Mouse (Mus musculus): ENCODE results near the gene Adamts17. TPM values are rescaled to one million over a fixed set of nuclear protein-coding genes. Genes with fewer than 3 reads are reported as not detected.

Adamts17 gene
- polyA plus RNA-seq (2012; rRNA removed) = 3.0 and 4.5 TPM in 2 replicates

DNA sequence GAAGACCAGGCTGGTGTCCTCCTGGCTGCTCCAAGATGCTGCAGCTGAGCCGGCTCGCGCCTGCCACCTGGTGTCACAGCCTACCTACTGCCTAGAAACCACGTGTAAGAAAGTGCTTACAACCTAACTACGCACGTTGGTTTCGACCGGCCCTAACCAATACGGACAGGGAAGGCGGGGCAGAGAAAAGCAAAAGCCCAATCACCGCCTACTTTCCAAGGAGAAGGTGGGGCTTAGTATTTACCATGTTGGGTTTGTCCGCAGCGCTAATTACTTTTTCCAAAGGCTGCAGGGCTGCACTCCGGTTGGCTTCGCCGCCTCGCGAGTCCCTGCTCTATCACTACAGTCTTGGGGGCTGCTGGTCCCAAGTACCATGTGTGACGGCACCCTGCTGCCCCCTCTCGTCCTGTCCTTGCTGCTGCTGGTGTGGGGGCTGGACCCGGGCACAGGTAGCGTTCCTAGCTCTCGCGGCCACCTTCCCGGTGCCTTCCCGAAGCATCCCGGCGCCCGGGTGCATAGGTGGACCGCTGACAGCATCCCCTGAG is at the start of gene Adamts17:
Gene Adamts17, plus strand, starts transcription at position 273 of the 545 bp plus-strand sequence.
- peak; percentile 96 for TF ChIP-seq CTCF (IDR thresholded peaks at IDR 0.05; ENCODE audit: borderline replicate concordance, extremely low read depth, insufficient read depth, insufficient read length)
- no peak for TF ChIP-seq POLR2A (IDR thresholded peaks at IDR 0.05; ENCODE audit: borderline replicate concordance, extremely low read depth, insufficient read depth, insufficient read length, poor library complexity, severe bottlenecking)
- peak; percentile 99 for DNase-seq (ENCODE audit: low read depth)

DNA sequence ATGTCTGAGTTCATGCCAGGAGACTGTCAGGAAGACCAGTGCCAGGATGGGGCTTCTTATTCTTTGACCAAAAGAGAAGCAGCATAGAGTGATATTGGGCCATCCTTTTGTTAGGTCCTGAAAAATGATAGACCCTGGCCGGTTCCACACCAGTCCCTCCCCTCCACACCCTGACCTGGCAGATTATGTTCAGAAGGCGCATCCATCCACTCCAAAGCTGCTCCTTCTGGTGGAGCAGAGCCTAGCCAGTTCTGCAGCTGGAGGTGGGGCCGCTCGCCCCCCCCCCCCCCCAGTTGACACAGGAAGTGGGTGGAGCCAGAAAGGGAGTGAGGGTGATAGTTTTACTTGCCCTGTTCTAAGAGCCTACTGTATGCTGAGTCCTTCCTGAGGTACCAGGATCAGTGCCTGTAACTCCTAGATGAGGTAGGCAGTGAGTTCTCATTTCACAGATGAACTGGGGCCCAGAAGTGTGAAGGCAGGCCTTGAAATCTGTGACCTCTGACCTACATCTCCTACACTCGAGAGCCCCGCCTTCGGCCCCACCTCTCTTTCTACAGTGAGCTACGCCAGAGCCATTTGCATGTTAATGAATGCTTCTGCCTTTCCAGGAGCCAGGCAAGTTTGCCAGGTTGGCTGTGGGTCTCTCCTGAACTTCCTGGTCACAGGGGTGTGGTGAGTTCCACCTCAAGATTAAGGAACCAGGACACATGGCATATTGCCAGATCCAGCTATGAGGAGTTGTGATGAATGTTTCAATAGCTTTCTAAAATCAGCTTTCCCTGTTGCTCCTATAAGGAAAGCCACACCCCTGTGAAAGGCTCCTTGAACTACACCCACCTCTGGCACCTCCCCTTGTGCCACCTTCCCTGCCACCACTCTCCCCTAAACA is 49.4 kb upstream of the Adamts17 start:
- DNase-seq (ENCODE audit: low read depth) = no peak
- TF ChIP-seq POLR2A (IDR thresholded peaks at IDR 0.05; ENCODE audit: borderline replicate concordance, extremely low read depth, insufficient read depth, insufficient read length, poor library complexity, severe bottlenecking) = no peak
- TF ChIP-seq CTCF (IDR thresholded peaks at IDR 0.05; ENCODE audit: borderline replicate concordance, extremely low read depth, insufficient read depth, insufficient read length) = no peak

DNA sequence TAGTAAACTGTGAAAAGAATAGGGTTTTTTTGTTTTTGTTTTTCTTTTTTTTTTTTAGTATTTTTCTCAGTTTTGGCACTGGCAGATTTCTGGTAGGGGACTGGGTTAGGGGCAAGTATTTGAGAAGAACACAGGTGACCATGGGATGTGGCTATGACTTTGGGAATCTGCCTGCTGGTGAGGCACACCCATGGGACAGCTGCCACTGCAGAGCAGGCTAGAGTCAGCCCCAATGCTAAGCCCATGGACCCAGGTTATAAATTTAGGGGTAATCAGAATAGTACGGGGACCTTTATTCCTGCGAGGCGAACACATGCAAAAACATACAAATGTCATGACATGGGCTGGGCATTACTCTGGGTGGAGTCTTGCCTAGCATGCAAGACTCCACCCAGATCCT is 48.5 kb upstream of the Adamts17 start:
- TF ChIP-seq POLR2A (IDR thresholded peaks at IDR 0.05; ENCODE audit: borderline replicate concordance, extremely low read depth, insufficient read depth, insufficient read length, poor library complexity, severe bottlenecking) (no peak), CTCF (IDR thresholded peaks at IDR 0.05; ENCODE audit: borderline replicate concordance, extremely low read depth, insufficient read depth, insufficient read length) (no peak)
- DNase-seq (ENCODE audit: low read depth) = no peak

DNA sequence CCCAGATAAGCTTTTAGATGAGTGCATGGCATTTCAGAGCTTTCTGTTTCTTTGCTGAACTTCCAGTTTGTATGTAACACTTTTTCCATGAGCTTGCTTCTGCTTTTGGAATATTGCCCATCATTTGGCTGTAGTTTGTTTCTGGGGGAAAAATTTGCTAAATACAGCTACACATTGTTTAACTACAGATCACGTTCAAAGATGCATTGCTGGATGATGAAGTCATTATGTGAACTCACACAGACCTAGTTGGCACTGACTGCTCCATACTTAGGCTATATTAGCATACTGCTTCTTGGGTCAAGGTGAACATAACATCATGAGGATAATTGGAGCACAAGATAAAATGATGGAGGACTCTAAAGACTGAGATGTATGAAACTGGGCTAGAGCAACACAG is 42.6 kb upstream of the Adamts17 start:
- no peak for TF ChIP-seq POLR2A (IDR thresholded peaks at IDR 0.05; ENCODE audit: borderline replicate concordance, extremely low read depth, insufficient read depth, insufficient read length, poor library complexity, severe bottlenecking)
- TF ChIP-seq CTCF (IDR thresholded peaks at IDR 0.05; ENCODE audit: borderline replicate concordance, extremely low read depth, insufficient read depth, insufficient read length) = no peak
- DNase-seq (ENCODE audit: low read depth) = peak; percentile 20

DNA sequence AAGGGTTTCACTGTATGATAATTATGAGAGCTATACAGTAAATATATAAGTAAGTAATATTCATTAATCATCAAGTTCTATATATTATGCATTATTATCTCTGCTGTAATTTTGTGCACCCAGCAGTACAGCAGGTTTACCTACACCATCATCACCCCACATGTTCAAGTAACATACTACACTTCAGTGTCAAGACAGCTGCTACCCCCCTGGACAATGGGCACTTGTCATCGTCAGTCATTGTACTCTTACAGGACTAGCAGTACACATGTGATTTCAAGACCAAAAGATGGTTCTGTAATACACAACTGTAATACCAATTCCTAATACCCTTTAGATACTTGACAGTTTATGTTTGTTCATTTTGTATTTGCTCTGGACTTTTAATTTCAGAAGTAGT is 42.2 kb upstream of the Adamts17 start:
- TF ChIP-seq CTCF (IDR thresholded peaks at IDR 0.05; ENCODE audit: borderline replicate concordance, extremely low read depth, insufficient read depth, insufficient read length) (no peak), POLR2A (IDR thresholded peaks at IDR 0.05; ENCODE audit: borderline replicate concordance, extremely low read depth, insufficient read depth, insufficient read length, poor library complexity, severe bottlenecking) (no peak)
- no peak for DNase-seq (ENCODE audit: low read depth)

DNA sequence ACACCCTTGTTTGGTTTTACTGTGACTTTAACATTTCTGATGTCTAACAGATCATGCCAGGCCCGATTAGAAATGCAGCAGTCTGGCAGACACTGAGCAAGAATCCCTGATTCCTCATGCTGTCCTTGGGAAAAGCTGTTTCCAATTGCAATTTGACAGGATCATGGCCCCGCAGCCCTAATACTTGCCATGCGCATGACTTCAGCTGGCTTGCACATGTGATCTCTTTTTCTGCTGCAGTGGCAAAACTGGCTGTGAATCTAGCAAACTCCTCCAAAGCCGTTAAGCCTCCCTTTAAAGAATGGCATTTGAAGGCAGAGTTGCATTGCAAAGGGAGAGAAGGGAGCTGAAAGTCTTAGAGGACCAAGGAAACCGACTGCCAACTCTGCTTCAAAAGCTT is 40.7 kb upstream of the Adamts17 start:
- peak; percentile 56 for DNase-seq (ENCODE audit: low read depth)
- no peak for TF ChIP-seq POLR2A (IDR thresholded peaks at IDR 0.05; ENCODE audit: borderline replicate concordance, extremely low read depth, insufficient read depth, insufficient read length, poor library complexity, severe bottlenecking)
- no peak for TF ChIP-seq CTCF (IDR thresholded peaks at IDR 0.05; ENCODE audit: borderline replicate concordance, extremely low read depth, insufficient read depth, insufficient read length)

DNA sequence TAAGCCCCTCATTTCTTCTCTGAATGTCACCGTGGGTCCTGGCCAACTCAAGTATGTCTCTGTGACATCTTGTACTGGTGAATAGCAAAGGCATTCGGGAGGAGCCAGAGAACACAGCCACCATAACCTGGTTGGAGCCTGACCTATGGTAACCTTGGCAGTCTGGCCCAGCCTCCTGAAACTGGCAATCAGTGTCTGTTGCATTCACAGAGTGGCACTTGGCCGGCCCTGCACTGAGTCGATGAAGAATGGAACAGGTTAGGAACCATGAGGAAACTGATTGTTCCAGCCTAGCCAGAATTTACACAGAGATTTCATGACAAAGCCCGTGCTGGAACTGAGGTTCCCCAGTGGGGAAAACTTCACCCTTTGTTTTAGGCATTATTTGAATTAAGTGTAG is 38.8 kb upstream of the Adamts17 start:
- no peak for TF ChIP-seq POLR2A (IDR thresholded peaks at IDR 0.05; ENCODE audit: borderline replicate concordance, extremely low read depth, insufficient read depth, insufficient read length, poor library complexity, severe bottlenecking)
- no peak for TF ChIP-seq CTCF (IDR thresholded peaks at IDR 0.05; ENCODE audit: borderline replicate concordance, extremely low read depth, insufficient read depth, insufficient read length)
- no peak for DNase-seq (ENCODE audit: low read depth)

DNA sequence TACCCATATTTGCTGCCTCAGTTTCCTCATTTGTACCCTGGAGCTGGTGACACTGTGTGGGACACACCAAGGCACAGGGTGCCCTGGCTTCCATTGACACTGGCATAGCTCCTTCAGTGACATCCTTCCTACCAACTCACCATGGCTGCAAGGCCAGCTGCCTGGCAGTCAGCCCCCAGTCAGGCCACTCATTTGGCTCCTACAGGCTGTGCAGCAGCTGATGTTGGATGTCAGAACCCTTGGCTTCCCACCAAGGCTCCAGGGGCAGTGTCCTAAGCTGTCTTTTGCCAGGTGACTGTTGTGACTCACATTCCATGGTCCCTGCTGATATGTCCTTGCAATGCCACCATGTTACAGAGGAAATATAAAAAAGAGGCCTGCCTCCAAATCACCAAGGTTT is 37.8 kb upstream of the Adamts17 start:
- TF ChIP-seq POLR2A (IDR thresholded peaks at IDR 0.05; ENCODE audit: borderline replicate concordance, extremely low read depth, insufficient read depth, insufficient read length, poor library complexity, severe bottlenecking) = no peak
- TF ChIP-seq CTCF (IDR thresholded peaks at IDR 0.05; ENCODE audit: borderline replicate concordance, extremely low read depth, insufficient read depth, insufficient read length) = no peak
- no peak for DNase-seq (ENCODE audit: low read depth)

DNA sequence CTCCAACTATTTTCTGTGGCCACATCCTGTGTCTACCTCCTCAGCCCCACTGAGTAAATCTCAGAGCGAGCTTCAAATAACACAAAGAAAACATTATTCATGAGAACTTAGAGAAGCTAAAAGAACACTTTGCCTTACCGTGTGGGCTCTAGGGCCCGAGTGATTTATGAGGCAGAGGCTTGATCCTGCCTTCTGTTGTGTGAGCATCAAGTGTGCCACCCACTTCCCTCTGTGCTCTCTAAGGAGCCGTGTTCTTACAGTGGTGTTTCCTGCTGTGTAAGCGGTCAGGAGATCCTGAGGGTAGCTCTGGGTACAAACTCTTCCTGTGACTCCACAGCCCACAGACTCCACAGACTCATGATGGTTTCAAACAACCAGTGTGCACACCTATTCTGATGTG is 35.7 kb upstream of the Adamts17 start:
- DNase-seq (ENCODE audit: low read depth) = no peak
- TF ChIP-seq POLR2A (IDR thresholded peaks at IDR 0.05; ENCODE audit: borderline replicate concordance, extremely low read depth, insufficient read depth, insufficient read length, poor library complexity, severe bottlenecking) (no peak), CTCF (IDR thresholded peaks at IDR 0.05; ENCODE audit: borderline replicate concordance, extremely low read depth, insufficient read depth, insufficient read length) (no peak)

DNA sequence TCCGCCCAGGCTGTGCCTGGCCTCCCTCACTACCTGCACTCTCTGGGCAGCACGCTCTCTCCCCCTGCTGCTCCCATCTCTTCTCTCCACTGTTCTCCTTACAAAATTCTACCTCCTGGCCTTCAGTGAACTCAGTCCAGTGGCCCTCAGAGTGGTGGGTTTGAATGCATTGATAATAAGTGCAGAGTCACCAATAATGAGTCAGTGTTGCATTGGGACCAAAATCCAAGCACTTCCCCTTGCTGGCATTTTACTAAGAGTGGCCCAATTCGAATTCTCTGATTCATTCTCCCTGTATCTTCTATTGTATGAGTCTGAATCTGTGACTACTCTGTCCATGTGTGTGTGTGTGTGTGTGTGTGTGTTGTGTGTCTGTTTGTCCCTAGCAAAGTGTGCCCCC is 32.7 kb upstream of the Adamts17 start:
- DNase-seq (ENCODE audit: low read depth) = no peak
- TF ChIP-seq CTCF (IDR thresholded peaks at IDR 0.05; ENCODE audit: borderline replicate concordance, extremely low read depth, insufficient read depth, insufficient read length) = no peak
- no peak for TF ChIP-seq POLR2A (IDR thresholded peaks at IDR 0.05; ENCODE audit: borderline replicate concordance, extremely low read depth, insufficient read depth, insufficient read length, poor library complexity, severe bottlenecking)

DNA sequence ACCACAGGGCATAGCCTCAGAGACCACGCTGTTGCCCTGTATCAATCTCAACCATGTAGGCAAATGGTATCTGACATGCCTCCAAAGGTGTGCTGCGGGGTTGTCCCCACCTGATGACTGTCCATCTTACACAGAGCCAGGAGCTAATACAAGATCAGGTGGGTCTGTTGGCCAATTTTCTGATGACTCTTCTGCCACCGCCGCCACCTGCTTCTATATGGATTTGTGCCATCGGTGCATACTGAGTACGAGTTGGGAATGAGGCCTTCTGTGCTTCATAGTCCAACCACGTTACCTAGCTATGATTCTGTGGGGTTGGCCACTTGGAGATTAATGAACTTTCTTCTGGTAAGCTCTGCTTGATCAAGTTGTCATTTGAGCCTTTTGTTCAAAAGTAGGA is 29.1 kb upstream of the Adamts17 start:
- TF ChIP-seq CTCF (IDR thresholded peaks at IDR 0.05; ENCODE audit: borderline replicate concordance, extremely low read depth, insufficient read depth, insufficient read length) (no peak), POLR2A (IDR thresholded peaks at IDR 0.05; ENCODE audit: borderline replicate concordance, extremely low read depth, insufficient read depth, insufficient read length, poor library complexity, severe bottlenecking) (no peak)
- DNase-seq (ENCODE audit: low read depth) = no peak

DNA sequence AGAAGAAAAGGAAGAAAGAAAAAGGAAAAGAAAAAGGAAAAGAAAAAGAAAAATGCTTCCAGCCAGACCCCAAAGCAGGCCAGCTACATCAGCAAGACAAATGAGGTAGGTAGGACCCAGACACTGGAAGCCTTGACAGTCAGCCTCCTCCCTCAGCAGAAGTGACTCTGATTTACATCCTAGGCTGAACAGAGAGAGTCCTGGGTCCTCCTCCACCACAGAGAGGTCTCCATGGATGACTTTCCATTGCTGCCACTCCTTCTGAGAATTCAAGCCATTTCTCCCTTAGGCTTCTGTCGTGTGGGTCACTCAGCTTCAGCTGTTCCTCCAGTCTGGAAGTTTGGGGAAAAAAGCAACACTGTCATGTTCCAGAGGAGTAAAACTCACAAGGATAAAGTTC is 28.2 kb upstream of the Adamts17 start:
- no peak for DNase-seq (ENCODE audit: low read depth)
- no peak for TF ChIP-seq CTCF (IDR thresholded peaks at IDR 0.05; ENCODE audit: borderline replicate concordance, extremely low read depth, insufficient read depth, insufficient read length)
- no peak for TF ChIP-seq POLR2A (IDR thresholded peaks at IDR 0.05; ENCODE audit: borderline replicate concordance, extremely low read depth, insufficient read depth, insufficient read length, poor library complexity, severe bottlenecking)

Data from brain, embryonic 14.5 days (tissue).